Mouse (Mus musculus): ENCODE results near the gene Btbd35f4.
"Not testable (repeated sequence)": the region's sequence is repeated elsewhere in the genome, so short reads cannot be mapped to it uniquely, and the experiment has no call there.

The Btbd35f4 gene

GRCm38 (mm10) chrX:4800196-4800595 is at the start of gene Btbd35f4:
Gene Btbd35f4, plus strand, starts transcription at chrX:4800496.
- DNase-seq = not testable (repeated sequence)

- not testable (repeated sequence) for DNase-seq
These were observed 39.7 kb downstream of the Btbd35f4 start for GRCm38 (mm10) chrX:4840016-4840415.
